Mouse (Mus musculus): ENCODE data around the gene Slc6a4.

GRCm38 (mm10) chr11:76995966-76996672 lies 2.3 kb upstream of the Slc6a4 start:
- TF ChIP-seq CTCF (IDR thresholded peaks at IDR 0.05; ENCODE audit: extremely low read depth, insufficient read depth, low read length) (no peak), POLR2A (IDR thresholded peaks at IDR 0.05; ENCODE audit: extremely low read depth, insufficient read depth, low read length) (no peak)

Data from cortical plate, adult 2 months (tissue).